Mouse (Mus musculus): ENCODE measurements at regions not wholly inside any gene's neighbourhood (a gene's known extent, or its start where the extent isn't known, plus 50 kb on each side); places are given as distances from the start of the nearest gene placed in this dataset.

GRCm38 (mm10) chr10:21481255-21481654 is 104.2 kb downstream of the Aldh8a1 start:
- TF ChIP-seq CTCF (IDR thresholded peaks at IDR 0.05; ENCODE audit: extremely low read depth, insufficient read depth, low read length) (no peak), POLR2A (IDR thresholded peaks at IDR 0.05; ENCODE audit: extremely low read depth, insufficient read depth, low read length) (no peak)
